Mouse (Mus musculus) spleen, adult 2 months (tissue): ENCODE data around the gene Scml4.

Experiments used
- CTCF ChIP-seq: fragments of 200-500 bp; IDR thresholded peaks from 2 replicates; pipeline ENCODE4 v1.5.1; 2011; ENCODE audit warnings: mild to moderate bottlenecking, inconsistent platforms; ENCODE audit not compliant: insufficient read depth, insufficient read length, insufficient replicate concordance; ENCODE audit errors: extremely low read depth
- POLR2A ChIP-seq: fragments of 200-500 bp; IDR thresholded peaks from 2 replicates; pipeline ENCODE4 v1.6.1; 2011; ENCODE audit warnings: low read depth, low read length, inconsistent platforms

DNA sequence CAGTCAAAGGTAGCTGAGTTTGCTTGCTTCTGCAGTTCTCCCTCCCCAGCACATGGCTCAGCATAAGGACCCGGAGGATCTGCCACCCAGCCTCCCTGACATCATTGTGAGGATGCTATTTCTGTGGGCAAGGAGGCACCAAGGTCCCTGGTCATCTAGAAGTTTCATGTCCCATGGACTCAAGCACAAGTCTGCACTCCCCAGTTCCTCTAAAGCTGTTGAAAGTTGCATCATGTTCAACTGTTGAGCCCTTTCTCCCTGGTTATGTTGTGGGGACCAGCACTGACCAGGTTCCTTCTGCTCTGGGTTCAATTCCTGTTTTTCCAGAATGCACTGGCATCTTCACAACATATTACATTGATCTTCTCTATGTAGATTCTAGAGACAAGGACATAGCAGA is 42.9 kb downstream of the Scml4 start:
- no peak for TF ChIP-seq POLR2A
- no peak for TF ChIP-seq CTCF
